Mouse (Mus musculus) heart, embryonic 11.5 days (tissue): ENCODE data around the gene Gpc1. TPM values are rescaled to one million over a fixed set of nuclear protein-coding genes. Genes with fewer than 3 reads are reported as not detected.
A peak's percentile ranks its signal among the peaks of the same experiment; 100 is the strongest.

Source experiments
- ATAC-seq: fragments of 200-750 bp; cut with Nextera tagmentation; replicated peaks from 2 replicates; pipeline ENCODE4 v1.8.0; 2017; ENCODE audit warnings: moderate library complexity; ENCODE audit not compliant: insufficient number of reproducible peaks, low FRiP score, low TSS enrichment
- H3K27ac ChIP-seq: fragments of 300-500 bp; sonication (generic); 2 replicates; pipeline ENCODE4 v1.5.1; 2014; ENCODE audit warnings: mild to moderate bottlenecking, low read depth, low read length
- H3K27me3 ChIP-seq: fragments of 300-500 bp; sonication (generic); 2 replicates; pipeline ENCODE4 v1.6.1; 2014; ENCODE audit warnings: mild to moderate bottlenecking, low read length, mixed read lengths; ENCODE audit not compliant: control insufficient read depth, insufficient read depth
- H3K36me3 ChIP-seq: fragments of 300-500 bp; sonication (generic); 2 replicates; pipeline ENCODE4 v1.6.1; 2014; ENCODE audit warnings: mild to moderate bottlenecking, low read length, moderate library complexity, mixed read lengths; ENCODE audit not compliant: control insufficient read depth, insufficient read depth
- H3K4me1 ChIP-seq: fragments of 300-500 bp; sonication (generic); 2 replicates; pipeline ENCODE4 v1.6.1; 2014; ENCODE audit warnings: low read length; ENCODE audit not compliant: control insufficient read depth, insufficient read depth
- H3K4me2 ChIP-seq: fragments of 300-500 bp; sonication (generic); 2 replicates; pipeline ENCODE4 v1.6.1; 2014; ENCODE audit warnings: mild to moderate bottlenecking, moderate library complexity
- H3K4me3 ChIP-seq: fragments of 300-500 bp; sonication (generic); 2 replicates; pipeline ENCODE4 v1.5.1; 2014; ENCODE audit warnings: low read depth, low read length
- H3K9ac ChIP-seq: fragments of 300-500 bp; sonication (generic); 2 replicates; pipeline ENCODE4 v1.6.1; 2014; ENCODE audit warnings: mild to moderate bottlenecking, low read depth, low read length, moderate library complexity
- H3K9me3 ChIP-seq: fragments of 300-500 bp; sonication (generic); replicated peaks from 2 replicates; pipeline ENCODE4 v1.6.1; 2016; ENCODE audit warnings: low read length; ENCODE audit not compliant: control insufficient read depth
- WGBS: fragments of 180-500 bp; shearing (Covaris S2); extraction: QIAGEN DNeasy Blood & Tissue Kit; methylation state at CpG from one replicate; pipeline ENCODE4 v1.1.7; 2014; ENCODE audit not compliant: insufficient replicate concordance; 5-methylcytosine and 5-hydroxymethylcytosine counted together
- polyA plus RNA-seq: library from polyadenylated mRNA; unstranded; fragments of >200 nt; fragmentation: Nextera tagmentation; extraction: Ambion mirVana; gene quantifications from 2 replicates; pipeline ENCODE4 v1.2.1, GENCODE M21; 2014

The Gpc1 gene
- polyA plus RNA-seq, 1 experiment from 2014 or later: 25.9 TPM

DNA sequence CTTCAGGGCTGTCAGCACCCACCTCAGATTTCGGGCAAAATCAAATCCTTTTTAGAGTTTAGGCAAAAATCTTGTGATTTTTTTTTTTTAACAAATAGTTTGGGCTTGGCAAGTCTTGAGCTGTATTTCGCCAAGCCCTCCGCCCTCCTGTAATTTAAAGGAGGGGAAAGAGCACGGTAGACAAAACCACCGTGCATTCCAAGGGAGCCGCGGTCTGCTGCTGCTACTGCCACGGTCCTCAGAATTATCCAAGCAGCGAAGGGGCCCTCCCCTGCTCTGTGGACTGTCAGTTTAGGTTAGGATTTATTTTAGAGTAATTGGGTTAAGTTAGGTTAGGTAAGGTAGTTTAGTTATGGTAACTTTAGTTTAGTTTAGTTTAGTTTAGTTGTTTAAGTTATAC, 16.3 kb upstream of the Gpc1 start:
- H3K9ac ChIP-seq: no peak overlapping the region
- no peaks in the 10 kb centered on the region for H3K4me1 ChIP-seq
- no peak for ATAC-seq
- H3K27me3 ChIP-seq: no peaks in the 10 kb centered on the region
- no peak overlapping the region for H3K4me3 ChIP-seq
- H3K9me3 ChIP-seq: no peaks in the 10 kb centered on the region
- H3K27ac ChIP-seq: no peak overlapping the region
- H3K4me2 ChIP-seq: no peak overlapping the region
- 75% methylated on average over 9 of the region's 9 CpGs for WGBS
- no peaks in the 10 kb centered on the region for H3K36me3 ChIP-seq

DNA sequence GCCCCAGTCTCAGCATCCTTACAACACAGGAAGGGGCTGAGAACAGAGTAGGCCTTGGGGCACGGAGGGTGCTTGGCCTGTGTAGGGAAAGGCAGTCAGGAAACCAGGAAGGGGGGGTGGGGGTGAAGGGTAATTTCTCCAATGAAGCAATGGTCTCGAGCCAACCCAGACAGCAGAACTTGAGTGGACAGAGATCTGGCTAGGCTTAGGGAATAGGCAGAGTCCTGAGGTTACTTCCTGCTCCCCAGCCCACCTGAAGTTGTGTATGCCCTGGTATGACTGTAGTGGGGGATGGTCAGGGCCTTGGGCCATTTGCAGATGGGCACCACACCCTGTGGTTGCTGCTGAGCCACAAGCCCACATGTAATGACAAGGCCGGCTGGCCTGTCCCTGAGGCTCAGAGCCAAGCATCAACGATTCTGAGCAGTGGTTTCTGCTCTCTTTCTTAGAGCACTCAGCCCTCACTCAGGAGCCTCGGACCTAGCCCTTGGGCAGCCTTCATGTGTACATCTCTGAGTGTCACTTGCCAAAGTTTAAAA, 15.6 kb upstream of the Gpc1 start:
- Histone ChIP-seq H3K27me3 (no peaks in the 10 kb centered on the region), H3K27ac (no peak overlapping the region), H3K9me3 (no peaks in the 10 kb centered on the region), H3K9ac (no peak overlapping the region), H3K4me3 (no peak overlapping the region), H3K4me2 (no peak overlapping the region), H3K36me3 (no peaks in the 10 kb centered on the region), H3K4me1 (no peaks in the 10 kb centered on the region)
- ATAC-seq: no peak
- WGBS: 74% methylated on average over 5 of the region's 5 CpGs

DNA sequence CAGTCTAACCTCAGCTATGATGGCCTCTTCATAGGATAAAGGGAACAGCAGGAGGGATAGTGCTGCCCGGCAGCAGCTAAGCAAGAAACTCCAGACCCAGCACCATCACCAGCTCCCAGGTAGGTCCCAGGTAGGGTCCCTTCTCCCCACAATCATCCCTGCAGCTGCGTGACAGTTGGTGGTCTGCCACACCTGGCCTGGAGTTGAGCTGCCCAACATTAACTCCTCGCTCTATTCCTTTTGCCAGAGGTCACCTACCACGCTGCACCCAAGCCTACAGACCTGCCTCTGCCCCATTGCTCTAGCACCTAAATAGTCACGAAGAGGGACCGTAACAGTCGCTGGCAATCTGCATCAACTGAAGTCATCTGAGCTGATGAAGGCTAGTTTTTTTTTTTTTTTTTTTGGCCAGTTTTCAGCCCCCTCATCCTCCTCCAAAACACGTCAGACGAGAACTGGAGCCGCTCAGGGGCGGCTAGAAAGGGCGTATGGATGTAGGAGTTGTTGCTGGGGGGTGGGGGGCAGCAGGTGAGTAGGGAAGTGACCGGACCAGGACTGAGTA, 738 bp upstream of the Gpc1 start:
- no peak for ATAC-seq
- no peaks in the 10 kb centered on the region for H3K36me3 ChIP-seq
- H3K9me3 ChIP-seq: no peaks in the 10 kb centered on the region
- 8% methylated on average over 13 of the region's 13 CpGs for WGBS
- peaks cover 49% of the 10 kb centered on the region for H3K27me3 ChIP-seq
- H3K9ac ChIP-seq: no peak overlapping the region
- H3K4me3 ChIP-seq: peak overlapping the region; percentile 63
- peak overlapping the region; percentile 81 for H3K4me2 ChIP-seq
- peaks cover 12% of the 10 kb centered on the region; the same call in 1 of the 2 replicates for H3K4me1 ChIP-seq
- H3K27ac ChIP-seq: no peak overlapping the region

DNA sequence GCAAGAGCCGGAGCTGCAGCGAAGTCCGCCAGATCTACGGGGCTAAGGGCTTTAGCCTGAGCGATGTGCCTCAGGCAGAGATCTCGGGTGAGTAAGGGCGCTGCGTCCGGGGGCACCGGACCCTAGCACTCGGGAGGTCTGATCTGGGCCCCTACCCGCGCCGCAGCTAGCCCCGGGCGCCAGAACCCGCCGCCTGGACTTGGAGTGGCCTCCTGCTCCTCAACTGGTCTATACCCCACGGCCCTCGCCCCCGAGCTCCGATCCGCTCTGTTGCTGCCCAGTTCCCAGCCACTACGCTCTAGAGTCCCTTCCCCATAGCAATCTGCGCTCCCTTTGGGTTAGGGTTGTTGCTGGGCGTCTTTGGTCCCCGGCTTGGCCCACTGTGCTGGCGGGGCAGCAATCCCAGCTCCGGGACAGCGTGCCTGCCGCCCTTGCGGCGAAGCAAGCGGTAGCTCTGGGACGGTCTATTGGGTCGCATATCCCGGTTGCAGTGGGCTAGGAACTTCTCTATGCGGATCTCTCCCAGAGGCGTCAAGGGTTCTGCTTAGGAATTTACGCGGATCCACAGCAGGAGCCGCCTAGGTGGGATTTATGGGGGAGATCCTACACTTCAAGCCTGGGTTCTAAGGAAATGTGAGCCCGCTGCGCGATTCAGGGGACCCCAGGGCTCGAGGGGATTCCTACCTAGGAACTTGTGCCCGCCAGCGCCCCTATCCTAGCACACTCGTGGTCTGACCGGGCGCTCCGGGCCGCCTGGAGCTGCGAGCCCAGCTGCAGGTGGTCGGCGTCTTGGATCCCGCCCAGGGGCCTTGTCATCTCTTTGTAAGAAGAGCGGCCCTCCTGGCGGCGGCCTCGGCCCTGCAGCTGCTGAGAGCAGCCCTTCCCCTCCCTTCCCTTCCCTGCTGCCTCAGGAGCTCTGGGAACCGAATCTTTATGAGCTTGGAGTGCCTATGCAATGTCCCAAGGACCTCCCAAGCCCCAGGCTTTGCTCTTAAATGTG, 866 bp downstream of the Gpc1 start:
- Histone ChIP-seq H3K27ac (peak overlapping the region; percentile 54), H3K4me3 (peak overlapping the region; percentile 63), H3K9ac (peak overlapping the region; percentile 67), H3K9me3 (no peaks in the 10 kb centered on the region), H3K4me2 (peak overlapping the region; percentile 81), H3K36me3 (no peaks in the 10 kb centered on the region), H3K4me1 (peaks cover 12% of the 10 kb centered on the region; the same call in 1 of the 2 replicates), H3K27me3 (peaks cover 51% of the 10 kb centered on the region)
- peak; percentile 2; the same call in 1 of the 2 replicates for ATAC-seq
- WGBS: under 1% methylated on average over 62 of the region's 62 CpGs

DNA sequence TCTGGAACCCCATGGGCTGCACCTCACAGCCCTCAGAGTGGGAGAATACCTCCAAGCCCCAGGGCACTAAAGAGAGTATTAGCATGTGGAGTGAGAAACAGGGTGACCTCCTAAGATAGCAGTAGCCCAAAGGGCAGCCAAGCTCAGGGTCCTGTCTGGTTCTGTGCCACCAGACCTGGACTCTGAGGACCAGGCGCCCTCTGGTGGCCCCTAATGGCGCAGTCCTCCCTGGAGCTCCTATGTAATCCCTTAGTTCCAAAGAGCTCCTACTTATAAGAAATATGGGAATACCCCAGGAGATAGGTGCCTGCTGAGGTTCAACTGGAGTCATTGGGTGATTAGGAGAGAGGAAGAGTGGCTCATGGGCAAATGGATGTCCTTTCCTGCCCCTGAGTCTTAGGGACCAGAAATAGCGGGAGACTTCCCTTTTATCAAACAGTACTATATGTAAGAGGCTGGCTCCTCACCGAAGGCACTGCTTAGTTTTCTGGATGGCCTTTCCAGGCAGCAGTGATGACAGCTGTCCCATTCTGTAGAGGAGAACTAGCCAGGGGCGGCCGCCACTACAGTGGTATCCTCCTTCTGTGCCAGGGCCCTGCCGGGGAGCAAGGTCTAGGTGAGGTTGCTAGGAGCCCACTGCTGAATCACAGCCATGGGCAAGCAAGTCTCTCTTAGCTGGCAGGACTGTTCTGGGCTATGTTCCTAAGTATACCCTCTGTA, 2.7 kb downstream of the Gpc1 start:
- Histone ChIP-seq H3K4me2 (no peak overlapping the region), H3K27ac (no peak overlapping the region), H3K4me1 (peaks cover 12% of the 10 kb centered on the region; the same call in 1 of the 2 replicates), H3K9me3 (no peaks in the 10 kb centered on the region), H3K4me3 (no peak overlapping the region), H3K9ac (no peak overlapping the region), H3K27me3 (peaks cover 35% of the 10 kb centered on the region), H3K36me3 (no peaks in the 10 kb centered on the region)
- WGBS: 58% methylated on average over 7 of the region's 7 CpGs
- ATAC-seq: no peak

DNA sequence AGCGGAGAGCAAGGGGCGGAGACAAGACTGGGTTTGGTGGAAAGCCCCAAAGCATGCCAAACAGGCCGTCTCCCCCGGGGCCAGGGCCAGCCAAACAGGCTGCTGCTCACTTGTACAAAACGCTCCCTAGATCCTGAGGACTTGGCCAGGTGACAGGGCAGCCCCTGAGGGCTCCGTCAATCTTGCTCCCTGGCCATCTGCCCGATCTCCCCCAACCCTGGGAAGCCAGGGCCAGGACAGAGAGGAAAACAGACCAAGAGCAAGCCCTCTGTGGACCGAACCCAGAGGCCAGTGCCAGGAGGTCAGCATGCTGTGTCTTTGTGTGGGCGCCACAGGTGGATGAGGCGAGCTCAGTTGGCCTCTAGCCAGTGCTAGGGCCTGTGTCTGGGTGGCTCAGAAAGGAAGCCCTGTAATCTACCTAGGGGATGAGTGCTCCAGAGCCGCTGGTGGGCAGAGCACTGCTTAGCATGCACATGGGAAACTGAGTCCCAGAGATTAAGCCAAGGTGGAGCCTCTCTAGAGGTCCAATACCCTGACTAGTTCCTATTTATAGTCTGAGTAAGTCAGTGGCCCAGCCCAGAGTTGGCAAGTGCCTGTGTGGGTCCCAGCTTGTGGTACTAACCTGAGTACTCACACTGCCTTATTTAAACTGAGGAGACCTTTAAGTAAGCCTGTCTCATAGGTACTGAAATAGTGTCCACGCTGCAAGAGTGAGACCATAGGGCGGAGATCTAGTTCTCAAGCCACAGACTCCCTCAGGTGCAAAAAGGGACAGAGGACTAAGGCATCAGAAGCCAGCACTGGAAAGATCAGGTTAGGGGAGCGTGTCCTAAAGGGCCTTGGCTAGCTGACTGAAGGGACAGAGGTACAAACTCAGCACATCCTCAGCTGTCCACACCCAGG, 6.7 kb downstream of the Gpc1 start:
- Histone ChIP-seq H3K4me3 (no peak overlapping the region), H3K27ac (no peak overlapping the region), H3K9ac (no peak overlapping the region), H3K4me2 (no peak overlapping the region), H3K27me3 (peaks cover 11% of the 10 kb centered on the region), H3K4me1 (peaks cover 6% of the 10 kb centered on the region; the same call in 1 of the 2 replicates), H3K9me3 (no peaks in the 10 kb centered on the region), H3K36me3 (no peaks in the 10 kb centered on the region)
- ATAC-seq: no peak
- 77% methylated on average over 14 of the region's 14 CpGs for WGBS

DNA sequence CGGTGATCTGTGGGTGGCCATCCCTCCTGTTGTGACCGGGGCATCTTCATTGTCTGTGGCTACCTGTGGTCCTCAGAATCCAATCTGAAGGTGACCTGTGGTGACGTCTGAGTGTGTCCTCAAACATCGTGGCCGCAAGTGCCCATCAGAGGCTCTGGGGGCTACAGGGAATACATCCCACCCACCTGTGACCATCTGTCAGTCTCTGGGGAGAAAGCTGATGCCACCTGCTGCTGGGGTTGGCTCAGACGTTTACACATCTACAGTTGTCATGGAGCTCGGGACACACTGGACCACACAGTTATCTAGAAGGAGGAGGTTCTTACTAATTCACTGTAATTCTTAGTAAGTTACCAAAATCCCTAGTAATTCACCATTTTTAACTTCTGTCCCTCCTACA, 7.8 kb downstream of the Gpc1 start:
- WGBS: 79% methylated on average over 7 of the region's 7 CpGs
- Histone ChIP-seq H3K27me3 (peaks cover 6% of the 10 kb centered on the region), H3K4me2 (no peak overlapping the region), H3K4me3 (no peak overlapping the region), H3K36me3 (no peaks in the 10 kb centered on the region), H3K27ac (no peak overlapping the region), H3K4me1 (no peaks in the 10 kb centered on the region), H3K9me3 (no peaks in the 10 kb centered on the region), H3K9ac (no peak overlapping the region)
- no peak for ATAC-seq
